Mouse (Mus musculus): ENCODE measurements around the gene Kdm5c. TPM values are rescaled to one million over a fixed set of nuclear protein-coding genes. Genes with fewer than 3 reads are reported as not detected.
A peak's percentile ranks its signal among the peaks of the same experiment; 100 is the strongest.

Gene Kdm5c
- total RNA-seq (2014; rRNA removed; ENCODE audit: low replicate concordance) (42.3 and 45.7 TPM in 2 replicates), polyA plus RNA-seq (2015; fragmentation: Nextera tagmentation; extraction: Ambion mirVana) (16.6 and 17.6 TPM in 2 replicates)

DNA sequence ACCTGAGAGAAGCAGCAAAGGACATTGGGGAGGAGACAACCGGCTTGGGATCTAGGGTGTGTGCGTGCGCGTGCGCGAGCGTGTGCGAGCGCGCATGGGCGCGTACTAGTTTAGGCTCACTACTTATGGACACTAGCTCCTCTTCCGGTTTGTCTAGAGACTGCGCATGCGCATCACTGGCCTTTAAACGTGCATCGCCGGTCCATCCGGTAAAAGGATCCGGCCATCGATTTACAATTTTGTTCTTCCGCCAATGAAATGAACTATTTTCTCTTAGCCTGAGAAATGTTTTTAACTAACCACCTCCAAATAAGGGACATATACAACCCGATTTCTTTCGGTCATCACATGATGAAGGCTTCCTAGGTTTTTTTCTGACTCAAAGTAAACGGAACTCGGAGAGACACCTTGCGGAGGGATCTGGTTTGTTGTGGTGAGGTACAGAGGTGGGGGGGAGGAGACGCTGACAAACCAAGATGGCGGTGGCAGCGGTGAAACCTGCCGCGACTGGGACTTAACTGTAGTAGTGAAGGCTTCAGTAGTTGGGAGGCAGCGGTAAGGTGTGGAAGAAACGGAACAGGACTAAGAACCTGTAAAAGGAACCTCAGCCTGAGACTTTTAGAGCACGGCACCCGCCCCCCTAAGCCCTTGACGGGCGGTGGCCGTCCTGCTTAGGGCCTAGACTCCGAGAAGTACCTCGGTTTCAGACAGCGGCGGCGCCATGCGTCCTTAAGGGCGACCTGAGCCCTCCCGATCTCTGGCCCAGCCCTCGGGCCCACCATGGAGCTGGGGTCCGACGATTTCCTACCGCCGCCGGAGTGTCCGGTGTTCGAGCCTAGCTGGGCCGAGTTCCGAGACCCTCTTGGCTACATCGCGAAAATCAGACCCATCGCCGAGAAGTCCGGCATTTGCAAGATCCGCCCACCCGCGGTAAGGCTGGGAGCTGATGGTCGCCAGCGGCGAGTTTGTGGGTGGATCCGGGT, at the start of gene Kdm5c:
Kdm5c (plus strand) TSS at position 240 of the 983 bp plus-strand sequence.
- H3K27me3 ChIP-seq (ENCODE audit: control insufficient read depth, insufficient read depth, low read length): no peaks in the 10 kb centered on the region
- peak within 1 kb of the TSS; percentile 98 for H3K9ac ChIP-seq (replicated peaks; ENCODE audit: low read depth, low read length)
- no peaks in the 10 kb centered on the region for H3K9me3 ChIP-seq (replicated peaks; ENCODE audit: control insufficient read depth, low read length)
- TF ChIP-seq EP300 (IDR thresholded peaks at IDR 0.05; ENCODE audit: low read depth) (no peak), CTCF (IDR thresholded peaks at IDR 0.05; ENCODE audit: low read depth) (no peak)
- WGBS: under 1% methylated on average over 68 of the region's 69 CpGs
- H3K36me3 ChIP-seq (replicated peaks; ENCODE audit: control insufficient read depth, insufficient read depth, low read length): peaks cover 6% of the 10 kb centered on the region
- peak within 1 kb of the TSS; percentile 89 for H3K27ac ChIP-seq (ENCODE audit: low read depth)
- H3K4me2 ChIP-seq (ENCODE audit: low read depth, low read length): peak within 1 kb of the TSS; percentile 76
- peaks cover 9% of the 10 kb centered on the region; the same call in 1 of the 2 replicates for H3K4me1 ChIP-seq (ENCODE audit: control insufficient read depth, insufficient read depth)
- peak; percentile 99 for ATAC-seq (ENCODE audit: insufficient read depth, low read depth)
- peak; percentile 96 for DNase-seq (ENCODE audit: low spot score)
- H3K4me3 ChIP-seq (ENCODE audit: low read depth, low read length): peak within 1 kb of the TSS; percentile 99

DNA sequence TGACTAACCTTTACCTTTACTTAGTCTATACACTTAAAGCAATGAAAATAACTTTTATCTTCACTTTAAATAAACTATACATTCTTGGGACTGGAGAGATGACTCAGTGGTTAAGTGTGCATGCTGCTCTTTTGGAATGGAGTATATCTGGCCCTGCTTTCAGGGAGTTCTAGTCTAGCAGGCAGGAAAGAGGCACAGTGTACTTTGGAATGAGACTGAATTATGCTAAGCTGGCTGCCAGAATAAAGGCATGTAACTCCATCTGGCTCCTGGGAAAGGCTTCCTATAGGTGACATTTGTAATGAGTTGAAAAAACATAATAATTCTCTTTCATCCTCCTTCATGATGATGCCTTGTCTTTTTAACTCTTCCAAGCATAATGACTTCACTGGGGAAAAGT, 45.7 kb upstream of the Kdm5c start:
- no peaks in the 10 kb centered on the region for H3K4me1 ChIP-seq (ENCODE audit: control insufficient read depth, insufficient read depth)
- no peaks in the 10 kb centered on the region for H3K36me3 ChIP-seq (replicated peaks; ENCODE audit: control insufficient read depth, insufficient read depth, low read length)
- H3K9me3 ChIP-seq (replicated peaks; ENCODE audit: control insufficient read depth, low read length): no peaks in the 10 kb centered on the region
- H3K4me3 ChIP-seq (ENCODE audit: low read depth, low read length): no peak overlapping the region
- no peak overlapping the region for H3K27ac ChIP-seq (ENCODE audit: low read depth)
- H3K4me2 ChIP-seq (ENCODE audit: low read depth, low read length): no peak overlapping the region
- TF ChIP-seq CTCF (IDR thresholded peaks at IDR 0.05; ENCODE audit: low read depth) (no peak), EP300 (IDR thresholded peaks at IDR 0.05; ENCODE audit: low read depth) (no peak)
- ATAC-seq (ENCODE audit: insufficient read depth, low read depth) (no peak), DNase-seq (ENCODE audit: low spot score) (no peak)
- H3K27me3 ChIP-seq (ENCODE audit: control insufficient read depth, insufficient read depth, low read length): no peaks in the 10 kb centered on the region
- H3K9ac ChIP-seq (replicated peaks; ENCODE audit: low read depth, low read length): no peak overlapping the region

DNA sequence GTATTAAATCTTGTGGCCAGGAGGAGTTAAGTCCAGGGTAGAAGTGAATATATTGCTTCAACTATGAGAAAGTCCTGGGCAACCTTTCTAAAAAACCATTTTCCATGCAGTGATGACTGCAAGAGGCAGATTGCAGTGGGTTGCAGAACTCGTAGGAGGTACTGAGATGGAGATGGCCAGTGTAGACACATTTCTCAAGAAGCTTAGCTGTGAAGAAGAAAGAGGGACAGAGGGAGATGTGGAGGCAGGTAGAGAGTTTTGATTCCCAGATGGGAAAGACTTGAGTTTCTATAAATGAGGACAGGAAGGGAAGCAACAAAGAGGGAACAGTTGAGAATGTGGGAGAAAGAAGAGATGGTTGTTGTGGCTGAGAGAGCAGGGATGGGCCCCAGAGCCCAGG, 41.6 kb upstream of the Kdm5c start:
- no peak overlapping the region for H3K9ac ChIP-seq (replicated peaks; ENCODE audit: low read depth, low read length)
- no peaks in the 10 kb centered on the region for H3K36me3 ChIP-seq (replicated peaks; ENCODE audit: control insufficient read depth, insufficient read depth, low read length)
- WGBS: 59% methylated on average over 1 of the region's 1 CpGs
- ATAC-seq (ENCODE audit: insufficient read depth, low read depth) (no peak), DNase-seq (ENCODE audit: low spot score) (no peak)
- no peaks in the 10 kb centered on the region for H3K9me3 ChIP-seq (replicated peaks; ENCODE audit: control insufficient read depth, low read length)
- TF ChIP-seq CTCF (IDR thresholded peaks at IDR 0.05; ENCODE audit: low read depth): no peak
- no peak for TF ChIP-seq EP300 (IDR thresholded peaks at IDR 0.05; ENCODE audit: low read depth)
- H3K4me3 ChIP-seq (ENCODE audit: low read depth, low read length): no peak overlapping the region
- H3K4me1 ChIP-seq (ENCODE audit: control insufficient read depth, insufficient read depth): no peaks in the 10 kb centered on the region
- H3K27ac ChIP-seq (ENCODE audit: low read depth): no peak overlapping the region
- H3K27me3 ChIP-seq (ENCODE audit: control insufficient read depth, insufficient read depth, low read length): peaks cover 3% of the 10 kb centered on the region; the same call in 1 of the 2 replicates
- H3K4me2 ChIP-seq (ENCODE audit: low read depth, low read length): no peak overlapping the region

DNA sequence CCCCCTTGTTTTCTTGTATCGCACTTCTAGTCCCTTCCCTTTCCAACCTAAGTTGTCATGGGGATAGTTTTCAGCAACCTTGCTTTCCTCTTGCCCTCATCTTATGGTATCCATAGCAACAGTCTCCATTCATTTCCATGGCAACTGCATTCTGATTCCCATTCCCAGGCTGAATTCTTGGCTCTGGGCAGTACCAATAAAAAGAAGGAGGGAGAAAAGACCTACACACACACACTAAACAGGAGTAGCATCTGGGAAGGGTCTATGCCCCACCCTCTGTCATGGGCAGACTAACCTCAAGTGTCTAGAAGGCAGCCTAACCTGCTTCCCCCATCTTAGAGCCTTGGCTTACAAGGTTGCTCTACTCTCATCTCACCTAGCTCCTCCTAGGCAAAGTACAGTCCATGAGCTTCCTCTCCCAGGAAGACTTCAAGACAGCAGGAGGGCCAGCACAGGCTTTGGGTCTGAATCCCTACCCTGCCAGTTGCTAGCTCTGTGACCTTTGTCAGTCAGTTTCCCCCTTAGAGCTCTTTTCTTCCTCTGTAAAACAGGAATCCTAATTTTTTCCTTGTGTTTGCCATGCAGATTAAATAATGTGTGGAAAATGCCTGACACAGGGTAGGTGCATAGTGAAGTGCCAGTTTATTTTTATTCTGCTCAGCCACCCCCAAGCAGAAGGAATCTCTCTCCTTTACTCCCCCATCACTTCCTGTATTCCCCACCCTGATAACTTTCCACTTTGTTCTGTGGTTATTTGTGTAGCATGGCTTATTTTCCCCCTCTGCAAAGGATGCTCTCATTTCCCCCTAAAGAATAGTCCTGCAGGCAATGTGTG, 34.8 kb upstream of the Kdm5c start:
- Histone ChIP-seq H3K36me3 (replicated peaks; ENCODE audit: control insufficient read depth, insufficient read depth, low read length) (no peaks in the 10 kb centered on the region), H3K4me2 (ENCODE audit: low read depth, low read length) (no peak overlapping the region), H3K27ac (ENCODE audit: low read depth) (no peak overlapping the region), H3K4me3 (ENCODE audit: low read depth, low read length) (no peak overlapping the region), H3K9ac (replicated peaks; ENCODE audit: low read depth, low read length) (no peak overlapping the region), H3K9me3 (replicated peaks; ENCODE audit: control insufficient read depth, low read length) (no peaks in the 10 kb centered on the region), H3K27me3 (ENCODE audit: control insufficient read depth, insufficient read depth, low read length) (peaks cover 6% of the 10 kb centered on the region; the same call in 1 of the 2 replicates), H3K4me1 (ENCODE audit: control insufficient read depth, insufficient read depth) (no peaks in the 10 kb centered on the region)
- DNase-seq (ENCODE audit: low spot score) (no peak), ATAC-seq (ENCODE audit: insufficient read depth, low read depth) (no peak)
- WGBS: 85% methylated on average over 1 of the region's 1 CpGs
- TF ChIP-seq CTCF (IDR thresholded peaks at IDR 0.05; ENCODE audit: low read depth) (no peak), EP300 (IDR thresholded peaks at IDR 0.05; ENCODE audit: low read depth) (no peak)

DNA sequence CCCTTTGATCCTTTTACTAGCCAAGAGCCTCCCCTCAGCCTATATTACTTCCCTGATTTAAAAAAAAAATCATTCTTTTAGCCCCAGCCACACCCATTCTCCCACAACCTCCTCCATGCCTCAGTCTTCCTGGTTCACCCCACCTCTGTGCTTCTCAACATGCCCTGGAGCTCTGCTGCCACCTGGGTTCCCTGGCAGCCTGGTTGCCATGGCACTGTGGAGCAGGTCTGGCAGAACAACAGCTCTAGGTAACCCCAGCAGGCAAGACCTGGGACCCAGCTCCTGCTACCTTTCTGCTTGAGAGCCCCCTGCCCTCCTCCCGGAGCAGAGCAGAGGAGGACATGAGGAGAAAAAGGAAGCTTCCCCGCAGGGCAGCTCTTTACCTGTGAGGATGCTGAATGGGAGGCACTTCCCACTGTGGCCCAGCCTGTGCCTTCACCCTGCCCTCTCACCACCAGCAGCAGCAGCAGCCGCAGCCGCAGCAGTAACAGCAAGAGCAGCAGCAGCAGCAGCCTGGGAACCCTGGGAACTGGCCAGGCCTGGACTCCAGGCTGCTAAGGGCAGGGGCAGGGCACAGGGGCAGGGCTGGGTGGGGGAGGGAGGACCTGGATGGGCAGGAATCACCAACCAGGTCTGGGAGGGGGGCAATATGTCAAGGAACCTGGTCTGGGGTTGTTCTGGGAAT, 30.9 kb upstream of the Kdm5c start:
- peaks cover 10% of the 10 kb centered on the region; the same call in 1 of the 2 replicates for H3K36me3 ChIP-seq (replicated peaks; ENCODE audit: control insufficient read depth, insufficient read depth, low read length)
- DNase-seq (ENCODE audit: low spot score) (no peak), ATAC-seq (ENCODE audit: insufficient read depth, low read depth) (no peak)
- TF ChIP-seq EP300 (IDR thresholded peaks at IDR 0.05; ENCODE audit: low read depth) (no peak), CTCF (IDR thresholded peaks at IDR 0.05; ENCODE audit: low read depth) (no peak)
- no peak overlapping the region for H3K27ac ChIP-seq (ENCODE audit: low read depth)
- peaks cover 4% of the 10 kb centered on the region; the same call in 1 of the 2 replicates for H3K27me3 ChIP-seq (ENCODE audit: control insufficient read depth, insufficient read depth, low read length)
- no peak overlapping the region for H3K9ac ChIP-seq (replicated peaks; ENCODE audit: low read depth, low read length)
- H3K4me3 ChIP-seq (ENCODE audit: low read depth, low read length): no peak overlapping the region
- no peaks in the 10 kb centered on the region for H3K4me1 ChIP-seq (ENCODE audit: control insufficient read depth, insufficient read depth)
- no peaks in the 10 kb centered on the region for H3K9me3 ChIP-seq (replicated peaks; ENCODE audit: control insufficient read depth, low read length)
- no peak overlapping the region for H3K4me2 ChIP-seq (ENCODE audit: low read depth, low read length)
- WGBS: 25% methylated on average over 4 of the region's 4 CpGs
